Mouse (Mus musculus): ENCODE results near the gene Crtc1. TPM values are rescaled to one million over a fixed set of nuclear protein-coding genes. Genes with fewer than 3 reads are reported as not detected.

The Crtc1 gene
- total and polyA plus RNA-seq, 3 experiments: 3.3 to 18.0 TPM; not detected in 1

GRCm38 (mm10) chr8:70431213-70431612 lies 8.2 kb downstream of the Crtc1 start:
- H3K27me3 ChIP-seq (ENCODE audit: control insufficient read depth in 1 of 2, insufficient read depth in 2 of 2, low read length in 2 of 2): no peaks in the 10 kb centered on the region
- no peak overlapping the region for H3K4me3 ChIP-seq (ENCODE audit: control insufficient read depth in 1 of 2, insufficient read depth in 1 of 2, low read depth in 2 of 2, low read length in 2 of 2)
- no peak overlapping the region for H3K9ac ChIP-seq (ENCODE audit: control insufficient read depth, low read depth, low read length, poor library complexity, severe bottlenecking)
- no peak for DNase-seq (ENCODE audit: low read depth, low spot score)
- no peaks in the 10 kb centered on the region for H3K9me3 ChIP-seq (replicated peaks; ENCODE audit: insufficient read depth, low read length)
- H3K4me1 ChIP-seq (ENCODE audit: control insufficient read depth in 1 of 2, insufficient read depth in 2 of 2, low read length in 2 of 2): peaks cover 0 to 2% of the 10 kb centered on the region in 2 experiments; a peak in 1 of 4 replicates
- peaks cover 7% of the 10 kb centered on the region for H3K79me2 ChIP-seq (ENCODE audit: control insufficient read depth, insufficient read depth, low read length, poor library complexity)
- no peak overlapping the region for H3K27ac ChIP-seq (ENCODE audit: control insufficient read depth, low read depth, low read length)
- TF ChIP-seq RAD21 (IDR thresholded peaks at IDR 0.05; ENCODE audit: low read depth, low read length) (no peak), KAT2A (conservative IDR thresholded peaks at IDR 0.05; ENCODE audit: low read depth, low read length) (no peak), RCOR1 (IDR thresholded peaks at IDR 0.05; ENCODE audit: low read depth, low read length) (no peak), MAZ (IDR thresholded peaks at IDR 0.05; ENCODE audit: low read depth, low read length) (no peak), TBP (IDR thresholded peaks at IDR 0.05; ENCODE audit: low read depth, low read length) (no peak), MYB (IDR thresholded peaks at IDR 0.05; ENCODE audit: low read depth, low read length) (no peak), UBTF (IDR thresholded peaks at IDR 0.05; ENCODE audit: borderline replicate concordance, insufficient read depth, low read depth, low read length) (no peak), CHD2 (IDR thresholded peaks at IDR 0.05; ENCODE audit: low read length) (no peak), CTCF (IDR thresholded peaks at IDR 0.05 in 2 of 3, conservative IDR thresholded peaks at IDR 0.05 in 1 of 3; ENCODE audit: control insufficient read depth in 1 of 3, insufficient read depth in 1 of 3, low read depth in 2 of 3, low read length in 3 of 3, poor library complexity in 1 of 3, severe bottlenecking in 1 of 3) (no peak)
- 0 out of 4 replicates have a peak, but pooled peaks cover 0 to 2% of the 10 kb centered on the region in 2 experiments for H3K36me3 ChIP-seq (ENCODE audit: control insufficient read depth in 1 of 2, insufficient read depth in 2 of 2, low read length in 2 of 2)

GRCm38 (mm10) chr8:70426300-70426907 lies 13.0 kb downstream of the Crtc1 start:
- Histone ChIP-seq H3K79me2 (ENCODE audit: control insufficient read depth, insufficient read depth, low read length, poor library complexity) (no peaks in the 10 kb centered on the region), H3K9me3 (replicated peaks; ENCODE audit: insufficient read depth, low read length) (no peaks in the 10 kb centered on the region), H3K4me1 (ENCODE audit: control insufficient read depth in 1 of 2, insufficient read depth in 2 of 2, low read length in 2 of 2) (peaks cover 4 to 23% of the 10 kb centered on the region in 2 experiments), H3K27ac (ENCODE audit: control insufficient read depth, low read depth, low read length) (peak overlapping the region; percentile 51), H3K27me3 (ENCODE audit: control insufficient read depth in 1 of 2, insufficient read depth in 2 of 2, low read length in 2 of 2) (no peaks in the 10 kb centered on the region), H3K4me3 (ENCODE audit: control insufficient read depth in 1 of 2, insufficient read depth in 1 of 2, low read depth in 2 of 2, low read length in 2 of 2) (no peak overlapping the region), H3K9ac (ENCODE audit: control insufficient read depth, low read depth, low read length, poor library complexity, severe bottlenecking) (peak overlapping the region; percentile 13; the same call in 1 of the 2 replicates), H3K36me3 (ENCODE audit: control insufficient read depth in 1 of 2, insufficient read depth in 2 of 2, low read length in 2 of 2) (peaks cover 0 to 4% of the 10 kb centered on the region in 2 experiments; a peak in 2 of 4 replicates)
- DNase-seq (ENCODE audit: low read depth, low spot score): peak; percentile 77
- TF ChIP-seq TBP (IDR thresholded peaks at IDR 0.05; ENCODE audit: low read depth, low read length) (0 out of 2 replicates have a peak, but pooled peaks have one; percentile 48), RAD21 (IDR thresholded peaks at IDR 0.05; ENCODE audit: low read depth, low read length) (no peak)

- H3K27me3 ChIP-seq (ENCODE audit: control insufficient read depth in 1 of 2, insufficient read depth in 2 of 2, low read length in 2 of 2): no peaks in the 10 kb centered on the region
- DNase-seq (ENCODE audit: low read depth, low spot score): peak; percentile 73
- no peak overlapping the region for H3K4me3 ChIP-seq (ENCODE audit: control insufficient read depth in 1 of 2, insufficient read depth in 1 of 2, low read depth in 2 of 2, low read length in 2 of 2)
- H3K36me3 ChIP-seq (ENCODE audit: control insufficient read depth in 1 of 2, insufficient read depth in 2 of 2, low read length in 2 of 2): peaks cover 0 to 10% of the 10 kb centered on the region in 2 experiments; a peak in 3 of 4 replicates
- H3K9ac ChIP-seq (ENCODE audit: control insufficient read depth, low read depth, low read length, poor library complexity, severe bottlenecking): no peak overlapping the region
- H3K27ac ChIP-seq (ENCODE audit: control insufficient read depth, low read depth, low read length): no peak overlapping the region
- TF ChIP-seq NELFE (IDR thresholded peaks at IDR 0.05; ENCODE audit: low read depth, low read length) (no peak), EP300 (IDR thresholded peaks at IDR 0.05; ENCODE audit: low read depth in 1 of 2, low read length in 2 of 2) (peak; percentile 10 to 35; a peak in 1 of 4 replicates), ETS1 (IDR thresholded peaks at IDR 0.05; ENCODE audit: low read depth, low read length) (peak; percentile 44; the same call in 1 of the 2 replicates), TAL1 (IDR thresholded peaks at IDR 0.05; ENCODE audit: low read length) (peak; percentile 77), GATA1 (IDR thresholded peaks at IDR 0.05; ENCODE audit: low read depth, low read length) (0 out of 2 replicates have a peak, but pooled peaks have one; percentile 43), MAFK (IDR thresholded peaks at IDR 0.05; ENCODE audit: borderline replicate concordance, low read depth, low read length) (no peak)
- H3K9me3 ChIP-seq (replicated peaks; ENCODE audit: insufficient read depth, low read length): no peaks in the 10 kb centered on the region
- H3K79me2 ChIP-seq (ENCODE audit: control insufficient read depth, insufficient read depth, low read length, poor library complexity): no peaks in the 10 kb centered on the region; the same call in 1 of the 2 replicates
- H3K4me1 ChIP-seq (ENCODE audit: control insufficient read depth in 1 of 2, insufficient read depth in 2 of 2, low read length in 2 of 2): peaks cover 15 to 35% of the 10 kb centered on the region in 2 experiments
These were observed 16.7 kb downstream of the Crtc1 start for GRCm38 (mm10) chr8:70422722-70423121.
